Mouse (Mus musculus) olfactory bulb, adult 2 months (tissue): Measurements from ENCODE around the gene Zfp536. TPM values are rescaled to one million over a fixed set of nuclear protein-coding genes. Genes with fewer than 3 reads are reported as not detected.

Experiments
- H3K27ac ChIP-seq: fragments of 200-500 bp; 2 replicates; pipeline ENCODE4 v1.5.1; 2012; ENCODE audit warnings: low read depth, low read length; ENCODE audit not compliant: insufficient read depth
- H3K4me1 ChIP-seq: fragments of 200-500 bp; 2 replicates; pipeline ENCODE4 v1.6.1; 2012; ENCODE audit warnings: low read length; ENCODE audit not compliant: control insufficient read depth, insufficient read depth
- H3K4me3 ChIP-seq: fragments of 200-500 bp; 2 replicates; pipeline ENCODE4 v1.5.1; 2012; ENCODE audit warnings: mild to moderate bottlenecking, low read depth, low read length, moderate library complexity; ENCODE audit not compliant: insufficient read depth
- CTCF ChIP-seq: fragments of 200-500 bp; IDR thresholded peaks from 2 replicates; pipeline ENCODE4 v1.5.1; 2012; ENCODE audit warnings: low read depth, mild to moderate bottlenecking, low read length, moderate library complexity; ENCODE audit not compliant: insufficient read depth
- POLR2A ChIP-seq: fragments of 200-500 bp; IDR thresholded peaks from 2 replicates; pipeline ENCODE4 v1.6.1; 2012; ENCODE audit warnings: mild to moderate bottlenecking, low read depth, low read length, moderate library complexity; ENCODE audit not compliant: insufficient read depth
- WGBS: fragments of 180-500 bp; shearing (Covaris S2); methylation state at CpG from one replicate; pipeline ENCODE4 v1.1.7; 2018; 5-methylcytosine and 5-hydroxymethylcytosine counted together
- polyA plus RNA-seq: library from polyadenylated mRNA; stranded (reverse); fragments of >200 nt; gene quantifications from 2 replicates; pipeline ENCODE4 v1.2.4, GENCODE M21; 2012; ENCODE audit warnings: low replicate concordance; ENCODE audit not compliant: missing spikeins, insufficient read depth, insufficient read length

Gene Zfp536
- polyA plus RNA-seq, 1 experiment, result not detected

DNA sequence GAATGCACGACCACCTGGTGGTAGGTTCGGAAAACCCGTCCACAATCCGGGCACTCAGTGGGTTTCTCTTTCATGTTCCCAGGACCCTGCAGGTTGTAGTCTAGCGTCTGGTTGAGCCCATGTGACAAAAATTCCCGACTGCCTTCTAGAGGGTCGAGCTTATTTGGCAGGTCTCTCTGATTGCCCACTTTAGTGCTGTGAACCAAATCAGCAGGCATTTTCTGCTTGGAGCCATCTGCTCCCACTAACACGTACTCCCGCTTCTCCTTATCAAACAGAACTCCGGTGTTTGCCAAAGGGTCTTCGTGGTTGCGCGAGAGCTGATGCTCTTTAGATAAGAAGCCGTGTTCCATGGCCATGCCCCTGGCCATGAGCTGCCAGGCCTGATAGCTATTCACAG lies 205.4 kb downstream of the Zfp536 start:
- Histone ChIP-seq H3K4me1 (peaks cover 9% of the 10 kb centered on the region), H3K27ac (no peak overlapping the region), H3K4me3 (no peak overlapping the region)
- TF ChIP-seq POLR2A, result no peak
- TF ChIP-seq CTCF, result no peak
- 84% methylated on average over 14 of the region's 14 CpGs for WGBS

DNA sequence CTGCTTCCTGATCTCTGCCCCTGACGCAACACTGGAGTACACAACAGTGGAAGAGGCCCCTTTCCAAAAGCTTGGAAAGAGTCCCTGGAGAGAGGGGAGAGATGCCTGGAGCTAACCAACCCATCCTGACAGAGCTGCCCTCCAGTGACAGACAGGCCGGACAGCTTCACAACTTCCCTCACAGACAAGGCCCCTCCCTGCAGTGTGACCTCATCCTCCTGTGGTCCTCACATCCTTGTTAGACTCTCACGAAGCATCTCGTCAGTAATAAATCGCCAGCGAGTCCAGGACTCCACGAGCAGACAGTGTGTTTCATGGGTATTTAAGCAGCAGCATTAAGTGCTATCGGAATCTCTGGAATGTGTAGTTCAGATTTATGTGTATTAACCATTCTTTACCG lies 207.4 kb downstream of the Zfp536 start:
- Histone ChIP-seq H3K4me3 (no peak overlapping the region), H3K27ac (no peak overlapping the region), H3K4me1 (peaks cover 18% of the 10 kb centered on the region)
- no peak for TF ChIP-seq CTCF
- no peak for TF ChIP-seq POLR2A
- WGBS, result 45% methylated on average over 9 of the region's 9 CpGs

DNA sequence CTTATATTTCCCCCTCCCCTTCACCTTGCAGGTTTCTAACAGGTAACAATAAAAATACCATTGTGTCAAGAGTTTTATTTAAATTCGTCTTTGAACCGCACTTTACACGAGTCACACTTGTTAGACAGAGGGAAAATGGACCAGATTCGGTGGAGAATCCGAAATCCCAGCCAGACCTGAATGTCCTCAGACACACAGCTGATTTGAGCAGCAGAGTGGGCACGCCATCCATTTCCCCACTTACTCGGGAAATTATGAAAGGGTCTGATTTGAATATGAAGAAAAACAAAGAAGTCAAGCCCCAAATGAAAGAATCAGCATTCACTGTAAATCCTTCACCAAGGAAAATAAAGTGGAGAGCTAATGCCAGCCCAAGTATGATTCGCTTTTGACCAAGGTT lies 208.1 kb downstream of the Zfp536 start:
- H3K27ac ChIP-seq, result no peak overlapping the region
- peaks cover 18% of the 10 kb centered on the region for H3K4me1 ChIP-seq
- WGBS, result 78% methylated on average over 8 of the region's 8 CpGs
- no peak for TF ChIP-seq CTCF
- TF ChIP-seq POLR2A, result no peak
- H3K4me3 ChIP-seq, result no peak overlapping the region

DNA sequence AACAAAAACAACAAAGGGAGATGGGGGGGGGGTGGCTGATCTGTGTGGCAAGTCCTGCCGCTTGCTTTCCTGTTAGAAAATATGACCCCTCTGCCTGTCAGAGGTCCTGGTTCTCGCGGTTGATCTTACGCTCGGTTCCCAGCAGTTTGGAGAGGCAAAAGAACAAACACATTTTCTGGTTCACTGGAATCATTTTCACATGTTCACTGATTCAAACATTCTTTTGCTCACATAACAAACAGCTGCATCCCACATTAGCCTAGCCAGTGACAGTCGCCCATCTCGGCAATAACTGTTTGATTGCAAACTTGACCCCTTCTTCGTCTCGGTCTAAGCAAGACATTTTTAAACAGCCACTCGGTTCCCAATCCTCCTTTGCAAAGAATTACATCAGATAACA lies 208.8 kb downstream of the Zfp536 start:
- Histone ChIP-seq H3K27ac (0 out of 2 replicates have a peak overlapping the region, but pooled peaks have one; percentile 18), H3K4me1 (peaks cover 18% of the 10 kb centered on the region), H3K4me3 (no peak overlapping the region)
- TF ChIP-seq POLR2A (no peak), CTCF (no peak)
- WGBS, result 59% methylated on average over 10 of the region's 10 CpGs

DNA sequence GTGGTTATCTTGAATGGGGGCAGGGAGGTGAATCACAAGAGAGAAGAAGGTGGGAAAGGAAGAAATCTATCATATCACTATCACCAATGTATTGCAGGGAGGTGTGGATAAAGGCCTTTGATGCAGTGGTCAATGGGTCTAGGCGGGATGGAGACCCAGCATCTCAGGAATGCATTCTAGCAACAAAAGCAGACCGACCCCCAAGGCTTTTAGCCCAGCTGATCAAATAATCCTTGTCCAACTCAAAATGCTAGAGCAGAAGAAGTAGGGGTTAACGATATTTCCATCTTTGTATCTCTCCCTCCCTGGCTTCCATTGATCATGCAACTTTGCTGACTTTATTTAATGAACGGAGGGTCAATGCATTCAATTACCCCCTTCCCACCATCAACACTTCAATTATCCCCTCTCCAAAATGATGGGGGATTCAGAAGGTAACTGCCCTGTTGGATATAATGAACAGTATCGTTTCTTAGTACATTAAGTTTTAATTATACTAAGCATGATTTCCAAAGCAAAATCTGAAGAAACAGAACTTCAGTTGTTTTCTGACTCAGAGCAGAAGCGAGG lies 209.5 kb downstream of the Zfp536 start:
- H3K4me1 ChIP-seq, result peaks cover 18% of the 10 kb centered on the region
- no peak overlapping the region for H3K4me3 ChIP-seq
- no peak overlapping the region; the same call in 1 of the 2 replicates for H3K27ac ChIP-seq
- WGBS, result 52% methylated on average over 6 of the region's 6 CpGs
- TF ChIP-seq POLR2A (no peak), CTCF (no peak)

DNA sequence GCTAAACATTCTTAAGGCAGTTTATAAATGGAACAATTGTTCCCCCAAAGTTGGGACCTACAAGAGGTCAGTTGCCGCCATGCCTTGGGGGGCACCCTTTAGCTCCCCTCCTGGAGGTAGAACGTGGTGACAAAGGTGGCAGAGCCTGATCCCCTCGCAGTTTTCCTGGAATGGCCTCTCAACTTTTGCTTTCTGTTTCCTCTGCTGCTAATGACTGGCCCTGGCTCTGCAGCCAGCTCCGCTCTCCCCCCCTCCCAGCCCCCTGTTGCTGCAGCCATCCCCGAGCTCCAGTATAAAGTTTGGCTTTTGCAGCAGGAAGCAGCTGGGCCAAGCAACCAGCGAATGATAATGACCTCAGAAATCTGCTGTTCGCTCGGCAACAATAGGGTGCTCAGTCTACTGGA lies 210.3 kb downstream of the Zfp536 start:
- no peak for TF ChIP-seq CTCF
- TF ChIP-seq POLR2A, result no peak
- Histone ChIP-seq H3K4me1 (peaks cover 18% of the 10 kb centered on the region), H3K4me3 (peak overlapping the region; percentile 19; the same call in 1 of the 2 replicates), H3K27ac (0 out of 2 replicates have a peak overlapping the region, but pooled peaks have one; percentile 54)
- WGBS, result 11% methylated on average over 8 of the region's 8 CpGs

DNA sequence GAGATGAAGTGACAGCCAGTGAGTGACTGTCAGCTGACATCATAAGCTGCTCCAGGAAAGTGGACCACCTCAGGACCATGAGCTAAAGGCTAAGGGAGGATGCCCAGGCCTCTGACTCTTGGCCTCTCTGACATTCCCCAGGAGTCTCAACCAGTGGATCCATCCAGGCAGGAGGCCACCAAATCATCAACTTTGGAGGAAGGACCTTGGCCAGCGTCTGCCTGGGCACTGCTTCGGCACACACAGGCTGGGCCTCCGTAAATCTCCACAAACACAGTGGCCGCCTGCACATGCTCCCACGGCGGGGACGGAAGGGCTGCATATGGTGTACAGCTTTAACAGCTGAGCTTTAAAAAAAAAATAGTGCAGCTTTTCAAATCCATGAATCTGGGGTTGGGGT lies 210.9 kb downstream of the Zfp536 start:
- 62% methylated on average over 7 of the region's 7 CpGs for WGBS
- TF ChIP-seq CTCF (no peak), POLR2A (no peak)
- Histone ChIP-seq H3K27ac (no peak overlapping the region), H3K4me1 (peaks cover 18% of the 10 kb centered on the region), H3K4me3 (no peak overlapping the region)

DNA sequence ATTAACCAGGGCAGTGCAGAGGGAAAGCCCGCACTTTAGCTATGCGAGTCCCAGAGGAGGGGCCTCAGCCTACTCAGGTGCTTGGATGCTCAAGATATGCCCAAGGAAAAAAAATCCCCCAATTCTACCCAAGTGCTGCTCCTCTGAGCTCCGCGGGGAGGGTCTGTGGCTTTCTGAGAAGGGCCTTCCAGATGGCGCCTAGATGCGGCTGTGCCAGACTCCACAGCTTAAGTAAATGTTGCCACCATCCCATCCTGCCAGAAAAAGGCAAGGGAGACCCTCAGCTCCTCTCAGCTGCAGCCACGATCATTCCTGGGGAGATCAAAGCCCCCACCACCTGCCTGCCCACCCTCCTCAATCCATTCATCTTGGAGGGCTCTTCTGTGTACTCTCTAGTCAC lies 212.9 kb downstream of the Zfp536 start:
- TF ChIP-seq POLR2A, result no peak
- no peak for TF ChIP-seq CTCF
- H3K4me3 ChIP-seq, result no peak overlapping the region
- WGBS, result 88% methylated on average over 7 of the region's 7 CpGs
- peaks cover 14% of the 10 kb centered on the region for H3K4me1 ChIP-seq
- H3K27ac ChIP-seq, result no peak overlapping the region

DNA sequence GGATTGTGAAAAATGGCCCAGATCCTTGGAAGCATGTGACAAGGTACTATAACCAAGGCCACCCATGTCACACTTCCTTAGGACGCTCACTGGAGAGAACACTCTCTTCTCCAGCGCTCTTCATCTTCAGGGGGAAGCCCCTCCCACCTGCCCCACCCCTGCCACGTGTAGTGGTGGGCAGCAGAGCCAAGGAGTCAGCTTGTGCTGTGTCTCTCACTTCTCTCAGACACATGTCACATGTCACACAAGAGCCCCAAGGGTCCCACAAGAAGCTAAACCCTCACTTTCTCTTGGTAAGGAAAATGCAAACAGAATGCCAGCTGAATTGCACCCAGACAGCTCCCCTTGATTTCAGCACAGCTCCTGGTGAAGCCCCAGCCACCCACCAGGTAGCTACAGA lies 213.6 kb downstream of the Zfp536 start:
- 75% methylated on average over 3 of the region's 3 CpGs for WGBS
- Histone ChIP-seq H3K27ac (no peak overlapping the region), H3K4me3 (no peak overlapping the region), H3K4me1 (peaks cover 14% of the 10 kb centered on the region)
- TF ChIP-seq POLR2A, result no peak
- TF ChIP-seq CTCF, result no peak
